Mouse (Mus musculus): ENCODE data around the gene Olfr376.

Gene Olfr376

DNA sequence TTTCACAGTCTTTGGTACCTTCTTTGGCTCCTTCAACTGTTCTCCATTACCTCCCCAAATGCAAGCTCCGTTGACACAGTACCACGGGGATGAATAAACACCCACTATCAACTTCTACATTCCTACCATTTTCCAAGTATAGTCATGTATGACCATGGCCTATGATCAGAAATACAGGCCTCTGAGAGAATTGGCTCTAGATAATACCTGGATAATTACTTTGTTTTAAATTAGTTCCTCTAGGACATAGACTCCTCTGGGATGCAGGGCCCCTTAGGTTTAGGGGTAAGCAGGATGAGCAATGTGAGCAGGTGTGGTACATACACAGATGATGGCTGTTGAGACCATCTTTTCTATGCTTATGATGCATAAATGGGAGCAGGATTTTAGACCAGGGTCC, at the start of gene Olfr376:
Olfr376 (plus strand) TSS at position 301 of the 400 bp plus-strand sequence.
- DNase-seq: no peak

DNA sequence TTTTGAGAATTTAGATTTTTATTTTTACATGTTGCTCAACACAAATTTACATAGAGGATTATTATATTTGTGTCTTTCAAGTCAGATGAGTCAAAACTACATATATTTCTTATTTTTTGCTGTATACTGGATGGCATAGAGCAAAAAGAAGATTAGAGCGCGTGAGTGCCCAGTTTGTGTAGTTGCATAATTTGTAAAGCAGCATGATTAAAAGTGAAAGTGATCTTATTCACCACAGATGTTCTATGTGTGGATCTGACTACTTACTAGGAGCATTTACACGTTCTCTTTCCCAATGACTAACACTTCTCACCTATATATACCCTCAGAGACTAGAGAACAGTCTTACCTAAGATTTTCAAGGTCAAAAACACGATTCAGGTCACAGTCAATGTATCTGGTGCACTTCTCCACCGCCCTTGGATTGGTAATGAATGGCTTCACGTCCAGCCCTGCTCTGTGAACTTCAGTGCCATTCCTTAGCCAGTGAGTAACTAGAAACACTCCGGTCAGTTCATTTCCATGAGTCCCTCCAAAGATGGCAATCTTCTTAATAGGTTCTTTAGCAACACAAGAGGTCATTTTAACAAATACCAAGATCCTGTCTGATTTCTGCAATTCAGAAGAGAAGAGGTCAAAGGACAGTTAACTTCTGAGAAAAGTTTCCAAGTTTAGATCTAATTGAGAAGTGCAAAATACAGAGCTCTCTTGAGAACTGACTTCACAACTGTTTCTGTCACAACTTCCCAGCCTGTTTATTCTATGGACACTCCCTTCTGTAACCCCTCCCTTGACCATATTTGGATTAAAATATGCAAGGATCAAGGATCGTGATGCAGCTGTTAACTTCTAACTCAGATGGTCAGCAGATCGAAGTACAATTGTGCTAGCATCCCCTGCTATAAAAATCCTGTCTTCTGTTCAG, 46.9 kb upstream of the Olfr376 start:
- no peak for DNase-seq

DNA sequence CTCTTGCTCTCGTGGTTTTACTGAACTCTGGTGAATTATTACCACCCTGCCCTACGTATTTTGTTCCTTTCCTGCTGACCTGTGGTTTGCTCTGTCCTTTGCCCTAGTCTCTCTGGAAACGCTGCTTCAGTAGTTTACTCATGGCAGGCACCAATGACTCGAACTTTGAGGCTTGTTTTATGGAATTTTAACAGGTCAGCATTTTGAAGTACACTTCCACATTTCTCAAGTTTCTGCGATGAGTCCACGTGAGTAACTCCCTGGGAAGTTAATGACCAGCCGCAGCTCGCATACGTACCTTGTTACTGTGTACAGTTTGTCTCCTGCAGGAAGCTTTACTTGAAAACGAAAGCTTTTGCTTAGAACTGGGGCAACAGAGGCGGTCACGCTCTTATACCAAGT, 44.6 kb upstream of the Olfr376 start:
- no peak for DNase-seq

DNA sequence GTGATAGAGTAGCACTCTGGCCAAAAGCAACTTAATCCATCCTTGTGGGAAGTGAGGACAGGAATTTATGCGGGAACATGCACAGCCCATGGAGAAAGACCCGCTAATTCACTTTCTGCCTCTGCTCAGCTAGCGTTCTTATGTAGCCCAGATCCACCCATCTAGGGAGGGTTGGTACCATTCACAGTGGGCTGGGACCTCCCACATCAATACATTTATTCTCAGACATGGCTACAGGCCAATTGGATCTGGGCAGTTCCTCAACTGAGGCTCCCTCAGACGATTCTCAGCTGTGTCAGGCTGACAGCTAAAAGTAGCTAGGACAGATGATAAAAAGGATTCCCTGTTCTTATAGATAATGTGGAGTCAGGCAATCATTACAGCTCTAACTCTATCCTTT, 43.7 kb upstream of the Olfr376 start:
- no peak for DNase-seq

DNA sequence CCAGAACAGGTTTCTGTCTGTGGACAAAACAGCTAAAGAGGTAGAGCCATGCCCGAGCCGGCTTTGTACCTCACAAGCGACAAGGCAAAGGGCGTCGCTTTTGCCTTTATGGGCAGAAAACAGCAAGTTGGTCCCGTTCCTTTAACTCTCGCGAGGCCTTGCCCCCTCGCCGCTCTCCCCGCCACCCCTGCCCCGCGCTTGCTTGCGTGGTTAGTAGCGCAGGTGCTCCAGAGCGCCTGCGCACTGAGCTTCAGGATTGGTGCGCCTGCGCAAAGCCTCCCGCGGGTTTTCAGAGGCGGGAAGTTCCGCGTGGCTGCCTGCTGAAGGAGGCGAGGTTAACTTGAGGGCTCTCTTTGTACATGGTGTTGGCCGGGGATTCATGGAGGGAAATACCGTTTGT, 41.6 kb upstream of the Olfr376 start, which contains the start of the genes Aspa, Gm49340 and Spata22:
Aspa (minus strand) TSS at position 155 of the 400 bp plus-strand sequence.
Gm49340 (plus strand) TSS at position 300 of the 400 bp plus-strand sequence.
Spata22 (plus strand) TSS at position 300 of the 400 bp plus-strand sequence.
- no peak for DNase-seq

DNA sequence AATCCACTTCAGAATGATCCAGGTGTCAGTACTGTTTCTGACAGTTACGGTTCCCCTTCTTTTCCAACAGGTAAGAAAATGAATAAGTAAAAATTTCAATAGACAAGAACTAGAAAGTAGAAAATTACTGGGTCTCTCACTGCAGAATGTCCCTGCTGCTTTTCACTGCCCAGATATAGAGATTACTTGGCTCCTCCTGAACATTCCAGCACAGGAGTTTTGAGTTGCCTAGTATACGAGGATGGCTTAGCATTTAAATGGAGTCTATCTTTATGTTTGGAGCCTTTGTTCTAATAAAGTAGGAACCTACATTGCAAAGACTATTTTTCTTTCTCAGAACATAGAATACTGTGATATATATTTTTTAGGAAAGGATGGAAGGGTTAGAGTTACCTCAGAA, 37.7 kb upstream of the Olfr376 start:
- no peak for DNase-seq

DNA sequence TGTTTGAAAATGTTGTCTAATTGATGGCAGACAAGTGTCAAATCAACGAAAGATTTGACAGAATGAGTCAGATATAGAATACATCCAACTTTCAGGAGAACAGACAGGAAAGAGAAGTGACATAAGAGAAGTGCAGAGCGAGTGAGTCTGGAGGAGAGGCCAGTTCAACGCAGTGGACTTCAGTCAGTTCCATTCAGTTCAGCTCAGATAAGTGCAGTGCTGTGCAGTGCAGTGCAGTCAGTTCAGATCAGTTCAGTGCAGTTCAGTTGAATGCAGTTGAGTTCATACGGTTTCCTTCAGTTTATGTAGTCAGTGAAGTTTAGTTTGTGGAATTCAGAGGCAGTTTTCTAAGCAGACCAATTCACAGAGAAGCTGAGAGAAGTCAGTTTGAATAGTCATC, 34.1 kb upstream of the Olfr376 start:
- no peak for DNase-seq

DNA sequence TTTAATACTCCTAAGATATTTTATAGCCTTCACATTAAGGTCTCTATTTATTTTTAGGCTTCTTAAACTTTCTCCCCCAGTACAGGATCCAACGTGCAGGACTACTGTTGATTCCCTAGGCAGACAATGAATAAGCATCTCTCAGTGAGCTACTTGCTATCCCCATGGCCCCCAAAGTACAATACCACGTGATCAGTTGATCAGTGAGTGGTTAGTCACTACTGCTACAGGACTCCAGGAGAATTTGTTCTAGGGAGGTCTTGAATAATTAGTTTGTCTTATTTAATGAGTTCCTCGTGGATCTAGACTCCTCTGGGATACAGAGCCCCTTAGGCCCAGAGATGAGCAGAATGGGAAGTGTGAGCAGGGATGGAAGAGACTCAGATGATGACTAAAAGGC, 20.6 kb upstream of the Olfr376 start, which contains the start of gene Olfr20:
Olfr20 (plus strand) TSS at position 301 of the 400 bp plus-strand sequence.
- DNase-seq: no peak

DNA sequence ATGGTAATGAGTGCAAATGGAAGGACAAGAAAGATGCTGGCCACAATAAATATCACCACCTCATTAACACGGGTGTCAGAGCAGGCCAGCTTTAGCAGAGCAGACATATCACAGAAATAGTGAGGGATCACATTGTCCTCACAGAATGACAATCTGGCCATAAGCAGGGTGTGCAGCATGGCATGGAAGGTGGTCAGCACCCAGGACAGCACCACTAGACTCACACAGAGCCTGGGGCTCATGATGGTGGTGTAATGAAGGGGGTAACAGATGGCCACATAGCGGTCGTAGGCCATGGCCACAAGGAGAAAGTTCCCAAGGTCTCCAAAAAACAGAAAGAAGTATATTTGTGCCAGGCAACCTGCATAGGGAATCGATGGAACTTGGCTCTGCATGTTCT, 24.3 kb downstream of the Olfr376 start:
- no peak for DNase-seq

DNA sequence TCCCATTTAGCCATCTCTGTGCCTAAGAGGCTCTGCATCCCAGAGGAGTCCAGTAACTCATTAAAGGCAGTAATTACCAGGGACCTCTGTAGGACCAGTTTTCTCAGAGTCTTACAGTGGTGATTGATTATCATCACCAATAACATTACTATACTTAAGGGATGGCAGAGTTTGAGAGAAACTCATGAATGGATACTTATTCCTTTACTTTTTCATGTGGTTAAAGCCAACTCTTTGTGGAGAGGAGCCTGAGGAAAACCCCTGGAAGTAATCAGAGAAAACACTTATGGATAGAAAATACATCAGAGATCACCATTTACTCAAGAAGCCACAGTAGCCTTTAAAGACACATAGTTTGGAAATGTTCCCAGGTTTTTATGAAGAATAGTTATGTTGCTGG, 28.5 kb downstream of the Olfr376 start, which contains the start of gene Olfr1:
Olfr1 (minus strand) TSS at position 101 of the 400 bp plus-strand sequence.
- DNase-seq: no peak

Measured in lung, postnatal 14 days (tissue).